Mouse (Mus musculus) heart, embryonic 16.5 days (tissue): Measurements from ENCODE around the gene Tbcel. TPM values are rescaled to one million over a fixed set of nuclear protein-coding genes. Genes with fewer than 3 reads are reported as not detected.

Experiments used
- ATAC-seq: fragments of 200-750 bp; cut with Nextera tagmentation; replicated peaks from 2 replicates; pipeline ENCODE4 v1.8.0; 2017; ENCODE audit warnings: moderate number of reproducible peaks; ENCODE audit not compliant: insufficient read depth, low FRiP score; ENCODE audit errors: extremely low read depth
- H3K27ac ChIP-seq: fragments of 300-500 bp; sonication (generic); 2 replicates; pipeline ENCODE4 v1.5.1; 2014; ENCODE audit warnings: mild to moderate bottlenecking, low read length, control low read depth, moderate library complexity
- H3K27me3 ChIP-seq: fragments of 300-500 bp; sonication (generic); 2 replicates; pipeline ENCODE4 v1.6.1; 2014; ENCODE audit warnings: low read length, mixed read lengths; ENCODE audit not compliant: control insufficient read depth, insufficient read depth
- H3K36me3 ChIP-seq: fragments of 300-500 bp; sonication (generic); 2 replicates; pipeline ENCODE4 v1.6.1; 2014; ENCODE audit not compliant: control insufficient read depth, insufficient read depth
- H3K4me1 ChIP-seq: fragments of 300-500 bp; sonication (generic); 2 replicates; pipeline ENCODE4 v1.6.1; 2014; ENCODE audit warnings: low read length, mixed read lengths; ENCODE audit not compliant: control insufficient read depth, insufficient read depth
- H3K4me2 ChIP-seq: fragments of 300-500 bp; sonication (generic); 2 replicates; pipeline ENCODE4 v1.6.1; 2014; ENCODE audit warnings: low read depth, mild to moderate bottlenecking, control low read depth, low read length
- H3K4me3 ChIP-seq: fragments of 300-500 bp; sonication (generic); 2 replicates; pipeline ENCODE4 v1.5.1; 2014; ENCODE audit warnings: mild to moderate bottlenecking, control low read depth, low read length
- H3K9ac ChIP-seq: fragments of 300-500 bp; sonication (generic); 2 replicates; pipeline ENCODE4 v1.6.1; 2014; ENCODE audit warnings: low read length, control low read depth
- H3K9me3 ChIP-seq: fragments of 300-500 bp; sonication (generic); replicated peaks from 2 replicates; pipeline ENCODE4 v1.6.1; 2016; ENCODE audit warnings: low read length; ENCODE audit not compliant: control insufficient read depth
- WGBS: fragments of 180-500 bp; shearing (Covaris S2); extraction: QIAGEN DNeasy Blood & Tissue Kit; methylation state at CpG from one replicate; pipeline ENCODE4 v1.1.7; 2014; 5-methylcytosine and 5-hydroxymethylcytosine counted together
- microRNA-seq: library from miRNA; unstranded; fragments of <30 nt; microRNA quantifications from one replicate; pipeline ENCODE4, GENCODE M21; 2017
- polyA plus RNA-seq: library from polyadenylated mRNA; unstranded; fragments of >200 nt; fragmentation: Nextera tagmentation; extraction: Ambion mirVana; gene quantifications from 2 replicates; pipeline ENCODE4 v1.2.1, GENCODE M21; 2015

Tbcel gene
- polyA plus RNA-seq, 1 experiment from 2014 or later: 2.9 TPM

GRCm38 (mm10) chr9:42377656-42378055 lies 130.0 kb downstream of the Tbcel start:
- no peak overlapping the region for H3K9ac ChIP-seq
- no peaks in the 10 kb centered on the region; the same call in 1 of the 2 replicates for H3K27me3 ChIP-seq
- H3K4me3 ChIP-seq: no peak overlapping the region
- WGBS: 91% methylated on average over 15 of the region's 15 CpGs
- H3K4me1 ChIP-seq: no peaks in the 10 kb centered on the region
- no peak overlapping the region for H3K4me2 ChIP-seq
- no peak overlapping the region for H3K27ac ChIP-seq
- H3K9me3 ChIP-seq: peaks cover 3% of the 10 kb centered on the region
- H3K36me3 ChIP-seq: no peaks in the 10 kb centered on the region
- ATAC-seq: no peak

GRCm38 (mm10) chr9:42371670-42372368 lies 135.8 kb downstream of the Tbcel start:
- H3K4me2 ChIP-seq: no peak overlapping the region
- H3K36me3 ChIP-seq: no peaks in the 10 kb centered on the region
- no peaks in the 10 kb centered on the region; the same call in none of the 2 replicates for H3K27me3 ChIP-seq
- no peaks in the 10 kb centered on the region for H3K9me3 ChIP-seq
- H3K4me1 ChIP-seq: no peaks in the 10 kb centered on the region
- WGBS: 48% methylated on average over 6 of the region's 6 CpGs
- H3K4me3 ChIP-seq: no peak overlapping the region
- no peak overlapping the region for H3K27ac ChIP-seq
- ATAC-seq: no peak
- H3K9ac ChIP-seq: no peak overlapping the region

Small RNA genes lying within 50 kb of the gene (microRNA-seq; reads per million reads assigned to microRNA genes)
- not detected for gene Gm44311

Other genes with a start within 250 kb of the Tbcel start
- gene Sc5d, start 243.6 kb downstream of the Tbcel start, polyA plus RNA-seq: 21.4 and 27.4 TPM in 2 replicates
- gene Tecta, start 107.9 kb downstream of the Tbcel start, polyA plus RNA-seq: 0.01 TPM in 1 of 2 replicates, not detected in the other